Mouse (Mus musculus): ENCODE data around the gene Maz. TPM values are rescaled to one million over a fixed set of nuclear protein-coding genes. Genes with fewer than 3 reads are reported as not detected.

Maz gene
- polyA plus RNA-seq, 1 experiment: 350 TPM

DNA sequence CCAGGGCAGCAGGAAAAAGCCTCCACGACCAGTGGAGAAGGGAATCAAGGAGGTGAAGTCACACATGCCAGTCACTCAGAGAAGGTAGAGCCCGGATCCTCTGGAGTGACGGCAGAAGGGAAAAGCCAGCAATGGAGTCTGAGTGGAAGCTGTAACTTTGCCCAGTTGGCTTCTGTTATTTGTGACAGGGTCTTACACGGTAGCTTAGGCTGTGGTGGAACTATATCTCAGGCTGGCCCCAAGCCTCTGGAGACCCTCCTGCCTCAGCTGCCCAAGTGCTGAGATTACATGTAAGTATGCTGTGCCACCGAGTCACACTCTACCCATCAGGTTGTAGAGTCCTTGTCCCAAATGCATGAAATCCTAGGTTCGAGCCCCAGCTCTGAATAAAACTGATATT lies 13.5 kb downstream of the Maz start:
- DNase-seq (ENCODE audit: low read depth): no peak

DNA sequence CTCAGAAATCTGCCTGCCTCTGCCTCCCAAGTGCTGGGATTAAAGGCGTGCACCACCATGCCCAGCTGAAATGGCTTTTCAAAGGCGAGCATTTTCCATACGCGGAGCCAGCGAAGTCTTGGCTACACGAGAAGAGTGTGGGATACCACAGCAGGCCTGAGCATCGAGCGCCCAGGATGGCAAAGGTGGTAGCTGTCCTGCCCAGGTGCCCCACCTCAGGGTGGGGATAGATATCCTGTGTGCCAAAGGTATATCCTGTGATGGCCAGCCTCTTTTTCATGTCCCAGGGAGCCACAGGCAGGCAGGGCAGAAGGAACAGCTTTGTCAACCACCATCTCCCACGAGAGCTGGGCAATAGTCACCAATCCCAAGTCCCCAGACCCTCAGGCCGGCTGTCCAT lies 14.0 kb downstream of the Maz start:
- no peak for DNase-seq (ENCODE audit: low read depth)
- TF ChIP-seq POLR2A (IDR thresholded peaks at IDR 0.05; ENCODE audit: borderline replicate concordance, extremely low read depth, insufficient read depth, insufficient read length, poor library complexity, severe bottlenecking) (no peak), CTCF (IDR thresholded peaks at IDR 0.05; ENCODE audit: borderline replicate concordance, extremely low read depth, insufficient read depth, insufficient read length) (no peak)

More for the DNA sequence above, 13.5 kb downstream of the Maz start:
- TF ChIP-seq POLR2A (IDR thresholded peaks at IDR 0.05; ENCODE audit: borderline replicate concordance, extremely low read depth, insufficient read depth, insufficient read length, poor library complexity, severe bottlenecking) (no peak), CTCF (IDR thresholded peaks at IDR 0.05; ENCODE audit: borderline replicate concordance, extremely low read depth, insufficient read depth, insufficient read length) (no peak)

DNA sequence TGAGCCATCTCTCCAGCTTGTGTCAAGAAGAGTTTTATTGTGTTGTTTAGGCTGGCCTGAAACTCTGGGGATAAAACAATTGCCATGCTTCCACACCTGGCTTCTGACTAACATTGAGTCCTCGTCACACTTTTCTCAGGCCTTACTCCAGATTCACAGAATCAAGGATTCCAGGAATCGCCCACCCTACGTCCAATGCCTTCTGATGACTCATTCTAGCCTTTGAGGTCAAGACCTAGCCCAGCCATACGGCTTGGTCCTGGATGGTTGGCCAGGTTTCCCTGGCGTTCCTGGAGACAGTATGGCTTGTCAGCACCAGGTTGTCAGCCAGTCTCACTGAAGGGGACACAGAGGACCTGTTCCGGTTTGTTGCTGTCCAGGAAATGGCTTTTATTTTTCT lies 14.5 kb downstream of the Maz start:
- no peak for TF ChIP-seq POLR2A (IDR thresholded peaks at IDR 0.05; ENCODE audit: borderline replicate concordance, extremely low read depth, insufficient read depth, insufficient read length, poor library complexity, severe bottlenecking)
- TF ChIP-seq CTCF (IDR thresholded peaks at IDR 0.05; ENCODE audit: borderline replicate concordance, extremely low read depth, insufficient read depth, insufficient read length): no peak
- no peak for DNase-seq (ENCODE audit: low read depth)

DNA sequence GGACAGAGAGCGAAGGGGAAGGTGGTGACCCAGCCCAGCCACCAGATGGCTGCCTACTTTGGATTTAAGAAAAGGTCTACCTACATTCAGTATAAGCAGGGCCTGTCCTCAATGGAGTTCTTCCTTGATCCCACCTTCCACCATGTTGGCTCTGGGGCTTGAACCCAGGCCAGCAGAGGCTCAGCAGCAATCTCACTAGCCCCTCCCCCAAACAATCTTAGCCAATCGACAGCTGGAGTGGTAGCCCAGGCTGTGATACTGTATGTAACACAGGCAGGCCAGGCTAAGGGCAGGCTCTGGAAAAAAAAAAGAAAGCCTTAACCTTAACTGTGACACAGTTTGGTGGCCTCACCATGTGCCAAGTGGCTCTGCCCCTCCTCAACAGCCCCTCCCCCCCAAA lies 15.1 kb downstream of the Maz start:
- no peak for DNase-seq (ENCODE audit: low read depth)
- TF ChIP-seq POLR2A (IDR thresholded peaks at IDR 0.05; ENCODE audit: borderline replicate concordance, extremely low read depth, insufficient read depth, insufficient read length, poor library complexity, severe bottlenecking) (no peak), CTCF (IDR thresholded peaks at IDR 0.05; ENCODE audit: borderline replicate concordance, extremely low read depth, insufficient read depth, insufficient read length) (no peak)

DNA sequence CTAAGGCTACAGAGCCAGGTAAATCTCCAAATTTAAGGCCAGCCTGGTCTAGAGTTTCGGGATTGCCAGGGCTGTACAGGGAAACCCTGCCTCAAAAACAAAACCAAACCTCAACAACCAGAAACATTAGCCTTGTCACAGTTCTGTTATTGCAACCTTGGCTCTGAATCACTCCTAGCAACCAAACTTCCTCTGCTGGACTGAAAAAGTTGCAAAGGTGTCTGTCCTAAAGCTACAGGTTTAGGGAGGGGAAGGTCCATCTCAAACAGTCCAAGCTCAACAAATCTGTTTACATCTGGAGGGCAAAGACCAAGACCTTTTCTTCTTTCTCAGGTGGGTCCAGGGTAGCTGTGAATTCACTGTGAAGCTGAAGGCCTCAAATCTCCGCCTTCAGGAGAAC lies 15.8 kb downstream of the Maz start:
- DNase-seq (ENCODE audit: low read depth): no peak
- TF ChIP-seq CTCF (IDR thresholded peaks at IDR 0.05; ENCODE audit: borderline replicate concordance, extremely low read depth, insufficient read depth, insufficient read length): no peak
- no peak for TF ChIP-seq POLR2A (IDR thresholded peaks at IDR 0.05; ENCODE audit: borderline replicate concordance, extremely low read depth, insufficient read depth, insufficient read length, poor library complexity, severe bottlenecking)

DNA sequence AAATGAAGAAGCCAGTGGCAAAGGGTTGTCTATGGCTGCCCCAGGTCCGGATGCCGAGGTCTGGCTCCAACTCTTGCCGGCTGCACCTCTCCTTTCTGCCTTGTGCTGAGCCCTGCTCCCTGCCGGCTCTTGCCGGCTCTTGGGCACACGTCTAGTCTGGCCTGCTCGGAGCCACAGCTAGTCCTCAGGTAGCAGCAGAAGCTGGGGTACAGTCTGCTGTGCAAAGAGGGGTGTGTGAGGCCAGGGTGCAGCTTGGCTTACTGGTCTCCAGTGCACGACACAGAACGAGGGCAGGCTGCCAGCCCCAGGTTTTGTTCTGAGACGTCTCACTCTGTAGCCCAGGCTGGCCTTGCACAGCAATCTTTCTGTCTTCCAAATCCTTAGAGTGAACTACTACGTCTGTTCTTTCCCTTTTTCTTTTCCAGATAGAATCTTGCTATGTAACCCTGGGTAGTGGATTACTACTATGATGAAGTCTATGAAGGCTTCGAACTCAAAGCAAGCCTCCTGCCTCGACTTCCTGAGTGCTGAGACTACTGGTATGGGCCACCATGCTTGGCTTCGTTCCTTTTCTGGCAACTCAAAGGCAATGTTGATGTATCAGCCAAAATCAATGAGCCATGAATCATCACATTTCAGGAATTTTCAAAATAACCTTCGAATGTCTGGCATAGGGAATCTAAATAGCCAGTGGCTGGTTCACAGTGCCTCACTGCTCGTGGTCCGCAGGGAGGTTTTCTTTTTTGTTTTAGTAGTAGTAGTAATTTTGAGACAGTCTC lies 17.3 kb downstream of the Maz start:
- TF ChIP-seq CTCF (IDR thresholded peaks at IDR 0.05; ENCODE audit: borderline replicate concordance, extremely low read depth, insufficient read depth, insufficient read length): no peak
- TF ChIP-seq POLR2A (IDR thresholded peaks at IDR 0.05; ENCODE audit: borderline replicate concordance, extremely low read depth, insufficient read depth, insufficient read length, poor library complexity, severe bottlenecking): no peak

DNA sequence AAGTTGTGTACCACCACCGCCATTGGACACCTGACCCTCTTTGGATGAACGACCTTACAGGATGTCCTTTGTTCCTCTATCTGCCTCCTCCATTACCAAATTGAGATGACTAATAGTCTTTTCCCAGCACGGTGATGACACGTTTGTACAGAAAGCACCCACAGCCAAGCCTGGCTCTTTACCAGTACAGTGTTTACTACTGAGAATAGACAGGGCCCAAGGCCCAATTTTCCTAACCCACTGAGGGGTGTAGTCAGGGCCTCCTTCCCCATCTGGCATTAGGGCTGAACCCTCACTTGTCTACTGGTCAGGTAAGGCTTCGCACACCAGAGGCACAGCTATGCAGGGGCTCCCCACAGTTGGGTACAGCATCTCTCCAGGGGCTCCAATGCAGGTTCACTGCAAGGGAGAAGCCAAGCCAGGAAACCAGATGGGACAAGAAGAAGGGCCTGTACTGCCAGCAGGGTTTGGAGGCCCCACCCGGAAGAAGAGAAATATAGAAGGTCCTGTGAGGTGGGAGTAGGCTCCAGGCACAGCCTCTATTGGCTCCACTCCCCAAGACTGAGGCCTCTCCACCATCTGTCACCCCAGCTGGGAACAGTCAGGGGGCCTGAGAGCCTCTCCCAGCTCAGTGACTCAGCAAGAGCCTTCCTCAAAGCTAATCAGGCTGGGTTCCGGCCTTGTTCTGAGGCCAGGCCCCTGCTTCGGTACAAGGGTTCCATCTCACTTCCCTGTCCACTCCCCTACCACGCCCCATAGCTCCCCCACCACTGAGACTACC lies 18.4 kb downstream of the Maz start:
- TF ChIP-seq POLR2A (IDR thresholded peaks at IDR 0.05; ENCODE audit: borderline replicate concordance, extremely low read depth, insufficient read depth, insufficient read length, poor library complexity, severe bottlenecking) (no peak), CTCF (IDR thresholded peaks at IDR 0.05; ENCODE audit: borderline replicate concordance, extremely low read depth, insufficient read depth, insufficient read length) (no peak)
- peak; percentile 87 for DNase-seq (ENCODE audit: low read depth)

More for the DNA sequence above, 17.3 kb downstream of the Maz start:
- no peak for DNase-seq (ENCODE audit: low read depth)

DNA sequence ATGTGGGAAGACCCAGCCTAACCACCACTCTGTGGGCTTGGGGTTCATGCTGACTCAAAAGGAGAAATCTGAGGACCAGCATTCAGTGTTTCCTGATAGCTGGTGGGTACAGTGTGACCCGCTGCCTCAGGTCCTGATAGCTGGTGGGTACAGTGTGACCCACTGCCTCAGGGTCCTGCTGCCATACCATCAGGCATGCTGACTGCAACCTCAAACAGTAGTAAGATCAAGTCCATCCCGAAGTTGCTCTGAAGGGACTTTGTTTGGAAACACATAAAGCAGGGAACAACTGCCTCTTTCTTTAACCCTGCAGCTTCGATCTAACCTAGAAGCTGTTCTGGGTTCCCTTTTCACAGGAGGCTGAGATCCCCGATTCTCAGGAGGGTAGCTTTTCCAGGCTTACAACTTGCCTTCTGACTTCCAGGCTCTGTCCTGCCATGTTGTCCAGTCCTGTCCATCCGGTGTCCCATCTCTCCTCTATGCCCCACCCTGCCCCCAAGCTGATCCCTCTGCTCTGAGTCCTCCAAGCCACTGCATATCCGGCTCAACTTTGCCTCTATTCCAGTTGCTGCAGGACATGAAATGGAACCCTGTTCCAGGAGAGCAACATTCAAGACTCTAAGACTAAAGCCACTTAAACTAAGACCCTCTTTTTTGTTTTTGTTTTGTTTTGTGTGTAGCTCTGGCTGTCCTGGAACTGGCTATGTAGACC lies 19.4 kb downstream of the Maz start:
- no peak for TF ChIP-seq CTCF (IDR thresholded peaks at IDR 0.05; ENCODE audit: borderline replicate concordance, extremely low read depth, insufficient read depth, insufficient read length)
- TF ChIP-seq POLR2A (IDR thresholded peaks at IDR 0.05; ENCODE audit: borderline replicate concordance, extremely low read depth, insufficient read depth, insufficient read length, poor library complexity, severe bottlenecking): no peak
- DNase-seq (ENCODE audit: low read depth): no peak

DNA sequence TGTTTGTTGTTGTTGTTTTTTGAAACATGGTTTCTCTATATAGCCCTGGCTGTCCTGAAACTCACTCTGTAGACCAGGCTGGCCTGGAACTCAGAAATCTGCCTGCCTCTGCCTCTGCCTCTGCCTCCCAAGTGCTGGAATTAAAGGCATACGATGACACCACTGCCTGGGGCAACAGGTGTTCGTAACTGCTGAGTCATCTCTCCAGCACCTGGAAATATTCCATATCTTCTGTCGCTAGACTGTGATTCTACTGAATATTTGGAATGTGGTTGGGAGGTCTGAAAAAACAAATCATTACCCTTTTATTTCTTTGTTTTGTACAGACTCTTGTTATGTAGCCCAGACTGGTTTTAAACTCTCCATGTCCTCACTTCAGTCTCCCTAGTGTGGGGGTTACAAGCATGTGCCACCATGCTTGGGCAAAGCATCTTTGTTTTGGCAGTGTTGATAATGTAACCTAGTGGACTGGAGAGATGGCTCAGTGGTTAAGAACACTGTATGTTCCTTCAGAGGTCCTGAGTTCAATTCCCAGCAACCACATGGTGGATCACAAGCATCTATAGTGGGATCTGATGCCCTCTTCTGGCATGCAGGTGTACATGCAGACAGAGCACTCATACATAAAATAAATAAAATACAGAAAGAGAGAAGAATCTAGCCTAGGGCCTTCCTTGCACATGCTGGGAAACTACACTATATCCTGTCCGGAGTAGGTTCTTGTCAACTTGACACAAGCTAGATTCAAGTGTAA lies 22.5 kb downstream of the Maz start:
- DNase-seq (ENCODE audit: low read depth): no peak

DNA sequence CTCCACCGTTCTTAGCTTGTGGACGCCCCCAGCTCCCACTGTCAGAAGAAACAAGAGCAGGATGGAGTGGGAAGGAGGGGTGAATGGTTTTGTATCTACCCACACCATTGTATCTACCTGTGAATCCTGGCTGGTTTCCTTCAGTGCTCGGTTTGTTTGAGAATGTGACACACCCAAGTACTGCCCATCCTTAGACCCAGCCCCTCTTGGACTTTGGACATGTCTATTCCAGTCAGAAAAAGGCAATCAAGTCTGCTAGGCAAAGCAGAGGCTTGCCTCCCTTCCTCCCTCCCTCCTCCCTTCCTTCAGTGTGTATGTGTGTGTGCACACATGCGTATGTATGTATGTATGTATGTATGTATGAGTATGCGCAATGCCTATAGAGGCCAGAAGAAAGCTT lies 23.2 kb downstream of the Maz start:
- TF ChIP-seq POLR2A (IDR thresholded peaks at IDR 0.05; ENCODE audit: borderline replicate concordance, extremely low read depth, insufficient read depth, insufficient read length, poor library complexity, severe bottlenecking) (no peak), CTCF (IDR thresholded peaks at IDR 0.05; ENCODE audit: borderline replicate concordance, extremely low read depth, insufficient read depth, insufficient read length) (no peak)
- DNase-seq (ENCODE audit: low read depth): no peak

More for the DNA sequence above, 22.5 kb downstream of the Maz start:
- TF ChIP-seq POLR2A (IDR thresholded peaks at IDR 0.05; ENCODE audit: borderline replicate concordance, extremely low read depth, insufficient read depth, insufficient read length, poor library complexity, severe bottlenecking) (no peak), CTCF (IDR thresholded peaks at IDR 0.05; ENCODE audit: borderline replicate concordance, extremely low read depth, insufficient read depth, insufficient read length) (no peak)

Measured in brain, embryonic 14.5 days (tissue).